Mouse (Mus musculus) spleen, adult 2 months (tissue): ENCODE measurements around the gene Eif4e1b.

Experiments used
- CTCF ChIP-seq: fragments of 200-500 bp; IDR thresholded peaks from 2 replicates; pipeline ENCODE4 v1.5.1; 2011; ENCODE audit warnings: mild to moderate bottlenecking, inconsistent platforms; ENCODE audit not compliant: insufficient read depth, insufficient read length, insufficient replicate concordance; ENCODE audit errors: extremely low read depth
- POLR2A ChIP-seq: fragments of 200-500 bp; IDR thresholded peaks from 2 replicates; pipeline ENCODE4 v1.6.1; 2011; ENCODE audit warnings: low read depth, low read length, inconsistent platforms

- TF ChIP-seq CTCF: no peak
- TF ChIP-seq POLR2A: no peak
These were observed 22.9 kb upstream of the Eif4e1b start for GRCm38 (mm10) chr13:54760906-54761305.
